Mouse (Mus musculus): ENCODE measurements around the gene Tmx1.

Gene Tmx1

GRCm38 (mm10) chr12:70486716-70487480 lies 34.0 kb downstream of the Tmx1 start:
- no peak for DNase-seq (ENCODE audit: low spot score)

DNA sequence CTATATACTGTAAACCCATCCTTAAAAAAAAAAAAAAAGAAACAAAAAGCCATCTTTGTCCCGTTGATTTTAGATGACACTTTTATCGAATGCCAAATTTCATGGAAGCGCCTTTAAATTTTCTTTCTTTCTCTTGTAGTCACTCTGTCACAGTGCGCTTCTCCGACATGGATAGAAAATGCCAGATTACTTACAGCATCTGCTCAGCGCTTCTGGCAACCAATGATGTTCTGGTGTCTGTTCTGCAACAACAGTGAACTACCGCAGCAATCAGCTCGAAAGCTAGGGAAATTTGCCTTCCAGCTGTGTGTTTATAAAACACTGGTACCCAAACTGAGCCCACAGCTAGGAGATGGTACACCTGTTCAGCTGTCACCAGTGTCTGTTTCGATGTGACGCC lies 39.5 kb downstream of the Tmx1 start:
- DNase-seq (ENCODE audit: low spot score), result no peak

GRCm38 (mm10) chr12:70494494-70495281 lies 41.8 kb downstream of the Tmx1 start:
- no peak for DNase-seq (ENCODE audit: low spot score)

DNA sequence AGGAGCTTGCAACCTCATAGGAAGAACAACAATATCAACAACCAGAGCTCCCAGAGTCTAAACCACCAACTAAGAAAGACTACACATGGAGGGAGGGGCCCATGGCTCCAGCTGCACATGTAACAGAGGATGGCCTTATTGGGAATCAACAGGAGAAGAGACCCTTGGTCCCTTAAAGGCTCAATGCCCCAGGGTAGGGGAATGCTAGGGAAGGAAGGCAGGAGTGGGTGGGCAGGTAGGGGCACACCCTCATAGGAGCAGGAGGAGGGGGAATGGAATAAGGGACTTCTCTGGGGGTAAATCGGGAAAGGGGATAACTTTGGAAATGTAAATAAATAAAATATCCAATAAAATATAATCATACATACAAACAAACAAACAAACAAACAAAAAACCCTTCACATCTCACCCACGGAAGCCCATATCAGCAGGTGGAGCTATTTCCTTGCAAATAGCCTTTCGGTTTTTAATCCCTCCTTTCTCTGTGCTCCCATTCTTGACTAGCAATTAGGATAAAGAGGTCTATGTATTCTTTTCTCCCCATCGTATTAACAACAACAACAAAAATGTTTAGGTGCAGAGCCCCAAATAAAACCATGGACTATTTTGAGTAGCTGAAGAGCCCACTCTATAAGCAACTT lies 42.5 kb downstream of the Tmx1 start:
- no peak for DNase-seq (ENCODE audit: low spot score)

GRCm38 (mm10) chr12:70498091-70498490 lies 45.2 kb downstream of the Tmx1 start:
- DNase-seq (ENCODE audit: low spot score), result no peak

GRCm38 (mm10) chr12:70505971-70506370 lies 53.1 kb downstream of the Tmx1 start:
- no peak for DNase-seq (ENCODE audit: low spot score)

GRCm38 (mm10) chr12:70512023-70512422 lies 59.1 kb downstream of the Tmx1 start:
- DNase-seq (ENCODE audit: low spot score), result no peak

DNA sequence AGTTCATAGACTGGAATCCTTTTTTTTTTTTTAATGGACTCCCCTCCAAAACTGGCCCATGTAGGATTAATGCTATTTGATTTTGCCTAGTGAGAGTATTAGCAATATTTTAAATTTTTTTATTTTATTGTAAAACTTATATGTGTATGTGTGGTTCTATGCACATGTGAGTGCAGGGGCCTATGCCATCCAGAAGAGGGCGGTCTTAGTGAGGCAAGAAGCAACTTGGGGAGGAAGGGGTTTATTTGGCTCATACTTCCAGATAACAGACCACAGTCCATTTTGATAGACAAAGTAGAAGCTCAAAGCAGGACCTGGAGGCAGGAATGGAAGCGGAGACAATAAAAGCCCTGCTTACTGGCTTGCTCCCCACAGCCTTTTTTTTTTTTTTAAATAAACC lies 59.5 kb downstream of the Tmx1 start:
- DNase-seq (ENCODE audit: low spot score), result no peak

All from ovary, postnatal 10 days (tissue).